Mouse (Mus musculus) lung, adult 18-20 months (tissue): Measurements from ENCODE around the gene Rdh16f1.

Experiments used
- DNase-seq, 2 experiments: peaks; one replicate each; pipeline ENCODE4 v3.0.0; 2022; ENCODE audit warnings: mixed read lengths in 2 of 2

Rdh16f1 gene

DNA sequence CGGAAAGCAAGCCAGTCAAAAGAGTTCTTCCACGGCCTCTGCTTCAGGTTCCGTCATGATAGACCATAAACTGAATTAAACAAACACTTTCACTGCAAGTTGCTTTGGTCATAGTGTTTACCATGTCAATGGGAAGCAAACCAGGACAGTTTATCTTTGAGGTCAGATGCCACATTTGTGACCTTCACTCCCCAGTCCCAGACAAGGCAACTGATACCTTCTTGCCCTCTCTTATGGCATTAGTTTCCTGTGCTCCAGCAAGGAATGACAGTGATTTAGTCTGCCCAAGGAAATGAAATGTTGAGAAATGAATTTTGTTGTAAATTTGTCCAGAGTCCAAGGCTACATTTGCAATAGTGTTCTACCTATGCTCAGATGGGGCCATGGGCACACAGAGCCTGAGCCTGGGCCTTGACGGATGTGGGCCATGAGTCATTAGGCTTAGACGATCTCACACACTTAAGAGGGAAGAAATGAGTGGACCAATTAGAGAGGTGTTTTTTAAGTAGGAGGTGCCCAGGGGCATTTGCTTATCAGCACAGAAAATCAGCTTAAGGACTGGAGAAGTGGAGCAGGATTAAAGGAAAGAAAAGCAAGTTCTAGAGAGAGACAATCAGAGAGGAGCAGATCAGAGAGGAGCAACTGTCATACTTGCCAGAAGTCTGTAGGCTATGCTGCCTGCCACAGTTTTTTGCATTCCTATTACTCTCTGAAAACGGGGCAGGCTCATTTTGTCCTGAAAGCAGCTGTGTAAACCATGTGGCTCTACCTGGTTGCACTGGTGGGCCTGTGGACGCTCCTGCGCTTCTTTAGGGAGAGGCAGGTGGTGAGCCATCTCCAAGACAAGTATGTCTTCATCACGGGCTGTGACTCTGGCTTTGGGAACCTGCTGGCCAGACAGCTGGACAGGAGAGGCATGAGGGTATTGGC, at the start of gene Rdh16f1, which contains the start of gene Rdh1:
Gene Rdh16f1 (plus strand): TSS at position 607 of the 930 bp plus-strand sequence.
Gene Rdh1 (plus strand): TSS at position 541 of the 930 bp plus-strand sequence.
- DNase-seq: no peak

DNA sequence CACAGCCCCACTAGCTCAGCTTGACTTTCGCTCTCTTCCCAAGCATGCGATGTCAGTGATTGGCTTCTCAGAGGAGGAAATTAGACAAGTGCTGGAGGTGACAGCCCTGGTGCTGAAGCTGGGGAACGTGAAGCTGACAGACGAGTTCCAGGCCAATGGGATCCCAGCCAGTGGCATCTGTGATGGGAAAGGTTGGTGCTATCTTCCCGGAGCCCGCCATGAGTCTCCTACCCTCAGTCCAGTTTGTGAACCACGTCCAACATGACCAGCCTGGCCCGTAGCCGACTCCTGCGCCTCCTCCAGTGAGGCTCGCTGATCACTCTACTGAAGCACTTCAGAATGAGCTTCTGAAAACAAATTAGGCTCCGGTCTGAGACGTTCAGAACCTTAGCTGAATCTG, 49.3 kb upstream of the Rdh16f1 start:
- DNase-seq: no peak

- DNase-seq: no peak
Observed at GRCm38 (mm10) chr10:127712736-127713135, 46.9 kb upstream of the Rdh16f1 start.

DNA sequence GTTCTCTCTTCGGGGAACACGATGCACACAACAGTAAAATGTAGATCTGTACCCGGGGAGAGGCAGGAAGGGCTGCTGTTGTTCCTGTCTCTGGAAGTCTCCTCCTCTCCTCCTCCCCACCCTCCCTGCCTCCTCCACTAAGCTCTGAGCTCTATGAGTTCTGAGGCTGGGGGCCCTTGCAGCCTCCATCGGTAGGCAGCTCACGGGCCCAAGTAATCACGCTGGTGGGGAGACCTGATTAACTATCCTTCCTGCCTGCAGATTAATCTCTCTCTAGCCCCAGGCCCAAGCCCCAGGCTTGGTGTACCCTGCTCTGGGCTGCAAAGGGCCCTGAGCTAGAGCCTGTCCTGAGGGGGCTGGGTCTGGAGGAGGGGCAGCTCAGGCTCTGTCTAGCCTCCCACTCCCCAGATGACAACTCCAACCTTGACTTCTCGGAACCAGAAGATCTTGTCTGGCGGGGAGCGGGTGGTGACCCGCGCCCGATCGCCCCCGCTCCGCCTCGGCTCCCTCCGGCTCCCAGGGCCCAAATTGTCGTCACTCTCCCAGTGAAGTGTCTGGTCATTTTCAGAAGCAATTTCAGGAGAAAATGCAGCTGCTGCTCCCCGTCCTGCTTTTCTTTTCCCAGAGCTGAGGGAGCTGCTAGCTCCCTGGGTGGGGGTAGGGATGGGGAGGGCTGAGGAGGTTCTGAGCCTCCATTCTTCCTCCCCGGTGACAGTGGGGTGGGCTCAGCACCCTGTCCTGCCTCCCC, 37.7 kb upstream of the Rdh16f1 start:
- no peak for DNase-seq

DNA sequence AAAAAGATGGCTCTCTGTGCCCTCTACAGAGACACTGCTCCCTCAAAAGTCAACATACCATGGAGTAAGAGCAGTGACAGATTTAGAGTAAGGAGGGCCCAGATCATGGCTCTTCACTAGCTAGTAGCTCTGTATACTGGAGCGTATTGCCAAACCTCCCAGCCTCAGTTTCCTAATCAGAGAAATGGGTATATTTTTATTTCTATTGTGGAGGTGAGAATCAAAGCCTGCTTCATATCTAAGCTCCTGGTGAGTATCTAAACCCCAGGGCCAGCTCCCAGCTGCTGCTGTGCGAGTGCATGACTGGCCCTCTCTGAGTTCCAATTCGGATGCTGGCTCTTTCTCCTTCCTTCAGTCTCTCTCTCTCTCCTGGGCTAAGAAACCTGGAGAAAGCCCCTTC, 35.4 kb upstream of the Rdh16f1 start, which contains the start of gene Tac2:
Gene Tac2 (plus strand): TSS at position 301 of the 400 bp plus-strand sequence.
- DNase-seq: no peak

DNA sequence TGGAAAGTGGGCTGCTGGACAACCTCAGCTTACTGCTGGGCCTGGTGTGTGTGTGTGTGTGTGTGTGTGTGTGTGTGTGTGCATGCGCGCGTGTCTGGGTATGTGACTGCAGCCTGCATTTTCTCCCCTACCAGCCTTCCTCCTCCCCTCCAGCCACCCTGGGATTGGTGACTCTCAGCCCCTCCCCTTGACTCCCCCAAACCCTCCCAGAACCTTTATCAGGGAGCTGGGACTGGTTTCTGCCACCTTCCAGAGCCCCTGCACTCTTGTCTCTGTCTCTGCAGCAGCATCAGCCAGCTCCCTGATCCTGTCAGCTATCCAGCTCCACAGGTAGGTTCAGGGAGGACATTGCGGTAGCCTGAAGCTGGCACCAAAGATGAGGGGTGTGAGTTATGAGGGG, 34.5 kb upstream of the Rdh16f1 start:
- DNase-seq: no peak

GRCm38 (mm10) chr10:127728437-127728836, 31.1 kb upstream of the Rdh16f1 start:
- no peak for DNase-seq

DNA sequence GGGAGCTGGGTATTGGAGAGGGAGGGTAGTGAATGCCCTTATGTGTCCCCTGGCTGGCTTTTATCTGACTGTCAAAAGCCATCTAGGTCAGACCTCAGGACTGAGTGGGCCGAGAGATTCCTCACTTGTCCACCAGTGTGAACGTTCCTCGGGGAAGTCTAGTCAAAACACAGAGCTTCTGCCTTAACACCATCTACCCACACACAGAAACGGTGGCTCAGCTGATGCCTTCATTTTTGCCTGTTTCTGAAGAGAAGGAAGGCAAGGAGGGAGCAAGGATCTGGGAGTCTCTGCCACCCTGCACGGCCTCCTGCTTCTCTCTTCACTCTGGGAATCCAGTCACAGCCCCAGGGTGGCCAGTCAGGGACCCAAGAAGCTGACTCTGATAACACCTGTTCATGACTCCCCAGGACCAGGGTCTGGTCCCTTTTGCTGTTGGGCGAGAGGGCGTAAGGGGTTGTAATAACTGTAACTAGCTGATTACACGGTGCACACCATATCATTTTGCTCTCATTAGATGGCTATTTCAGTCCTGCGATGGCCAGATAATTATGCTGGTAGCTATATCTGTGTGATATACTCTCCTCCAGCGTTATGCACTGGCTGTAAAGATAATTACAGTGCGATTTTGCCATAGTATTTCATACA, 29.2 kb upstream of the Rdh16f1 start:
- no peak for DNase-seq

DNA sequence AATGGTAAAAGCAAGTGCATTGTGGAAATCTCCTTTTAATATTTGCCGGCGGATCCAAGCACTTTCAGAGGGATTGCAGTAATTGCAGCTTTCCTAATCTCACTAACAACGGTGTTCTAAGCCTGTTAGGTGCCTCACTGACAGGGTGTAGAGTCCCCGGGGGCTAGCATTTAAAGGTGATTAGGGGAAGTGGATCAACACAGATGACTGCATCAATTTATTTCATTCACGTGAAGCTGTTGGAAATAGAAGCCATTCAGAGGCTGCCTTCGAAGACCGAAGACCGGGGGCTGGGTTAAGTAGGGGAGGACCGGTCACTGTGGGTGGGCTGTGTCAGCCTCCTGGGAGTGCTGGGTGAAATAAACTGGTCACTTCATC, 28.7 kb upstream of the Rdh16f1 start:
- DNase-seq: no peak

- no peak for DNase-seq
Observed at GRCm38 (mm10) chr10:127731397-127731796, 28.2 kb upstream of the Rdh16f1 start.

DNA sequence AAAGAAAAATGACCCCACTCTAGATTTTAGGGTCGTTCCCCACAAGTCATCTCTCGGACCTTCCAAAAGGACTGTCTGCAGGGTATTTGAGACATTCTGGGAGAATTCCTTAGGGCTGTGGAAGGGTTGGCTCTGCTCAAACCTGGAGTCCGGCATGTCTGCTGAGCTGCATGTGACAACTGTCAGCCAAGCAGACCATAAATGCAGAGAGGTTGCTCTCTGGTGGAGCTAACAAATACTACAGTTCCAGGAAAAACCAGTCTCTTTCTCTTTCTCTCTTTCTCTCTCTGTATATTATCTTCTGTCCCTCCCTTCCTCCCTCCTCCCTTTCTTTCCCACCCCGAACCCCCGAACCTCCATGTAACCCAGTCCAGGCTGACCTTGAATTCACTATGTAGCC, 25.2 kb upstream of the Rdh16f1 start:
- DNase-seq: no peak

GRCm38 (mm10) chr10:127736266-127736665, 23.3 kb upstream of the Rdh16f1 start:
- no peak for DNase-seq

- DNase-seq: peak; percentile 48 to 56
Observed at GRCm38 (mm10) chr10:127736916-127737315, 22.7 kb upstream of the Rdh16f1 start.

DNA sequence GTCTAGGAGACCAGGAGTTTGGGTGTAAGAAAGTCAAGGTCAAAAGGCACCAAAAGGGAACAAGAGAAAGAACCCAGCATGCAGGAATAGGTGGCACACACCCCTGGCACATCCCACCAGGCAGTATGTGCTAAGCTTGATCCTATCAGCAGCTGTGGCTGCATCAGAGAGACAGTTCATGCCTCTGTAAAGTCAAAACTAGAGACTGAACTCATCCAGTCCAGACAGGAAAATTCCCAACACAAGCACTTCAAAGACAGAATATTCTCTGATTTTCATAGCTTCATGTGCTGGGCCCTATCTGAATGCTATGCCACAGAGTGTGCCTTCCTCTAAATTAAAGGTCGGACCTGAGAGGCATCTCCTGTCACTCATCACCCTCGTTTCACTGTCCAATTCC, 22.0 kb upstream of the Rdh16f1 start:
- no peak for DNase-seq

- DNase-seq: peak; percentile 20 to 46
Observed at GRCm38 (mm10) chr10:127738151-127738882, 21.3 kb upstream of the Rdh16f1 start.

- DNase-seq: peak; percentile 77 to 83
Observed at GRCm38 (mm10) chr10:127739083-127739660, 20.4 kb upstream of the Rdh16f1 start, which contains the start of gene Zbtb39. Gene Zbtb39, plus strand, starts transcription at chr10:127739538.

DNA sequence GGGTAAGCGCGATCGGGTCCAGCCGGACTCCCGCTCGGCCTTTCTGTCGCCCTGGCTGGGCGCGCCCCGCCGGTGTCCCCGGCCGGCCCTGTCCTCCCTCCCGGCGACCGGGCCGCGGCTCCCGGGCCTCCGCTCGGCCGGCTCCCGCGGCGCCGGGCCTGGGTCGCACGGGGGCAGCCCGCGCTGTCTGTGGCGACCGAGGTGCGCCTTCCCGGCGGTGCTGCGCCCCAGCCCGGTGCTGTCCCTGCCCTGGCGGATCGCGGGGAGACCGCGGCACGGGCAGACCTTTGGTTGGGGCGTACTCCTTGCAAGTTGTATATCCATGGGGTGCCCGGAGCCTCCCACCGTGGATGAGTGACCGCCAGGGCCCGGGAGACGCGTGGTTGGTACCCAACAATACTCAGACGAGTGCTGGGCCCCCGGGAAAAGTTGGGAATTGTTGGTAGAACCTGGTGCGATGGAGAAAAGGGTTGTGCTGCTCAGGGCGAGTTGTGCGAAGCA, 19.9 kb upstream of the Rdh16f1 start:
- DNase-seq: peak; percentile 23 to 35

GRCm38 (mm10) chr10:127744661-127745060, 14.9 kb upstream of the Rdh16f1 start:
- DNase-seq: peak; percentile 32 to 56

DNA sequence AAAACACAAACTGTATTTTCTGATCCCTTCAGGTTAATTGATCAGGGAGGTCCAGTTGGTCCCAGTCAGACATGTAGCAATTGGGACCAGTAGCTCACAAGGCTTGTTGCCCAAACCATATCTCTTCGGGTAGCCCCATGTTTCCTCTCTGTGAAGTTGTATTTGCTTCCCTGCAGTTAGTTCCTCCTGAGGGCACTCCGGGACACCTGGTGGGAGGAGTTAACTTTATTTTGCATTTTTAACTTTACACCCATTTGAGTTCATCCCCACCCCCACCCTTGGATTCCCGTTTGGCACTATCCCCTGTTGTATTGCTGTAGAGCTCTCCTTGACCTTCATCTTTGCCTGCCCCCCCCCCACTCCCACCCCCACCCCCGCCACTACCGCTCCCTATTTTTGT, 13.7 kb upstream of the Rdh16f1 start:
- no peak for DNase-seq

- no peak for DNase-seq
Observed at GRCm38 (mm10) chr10:127747254-127747653, 12.3 kb upstream of the Rdh16f1 start.

DNA sequence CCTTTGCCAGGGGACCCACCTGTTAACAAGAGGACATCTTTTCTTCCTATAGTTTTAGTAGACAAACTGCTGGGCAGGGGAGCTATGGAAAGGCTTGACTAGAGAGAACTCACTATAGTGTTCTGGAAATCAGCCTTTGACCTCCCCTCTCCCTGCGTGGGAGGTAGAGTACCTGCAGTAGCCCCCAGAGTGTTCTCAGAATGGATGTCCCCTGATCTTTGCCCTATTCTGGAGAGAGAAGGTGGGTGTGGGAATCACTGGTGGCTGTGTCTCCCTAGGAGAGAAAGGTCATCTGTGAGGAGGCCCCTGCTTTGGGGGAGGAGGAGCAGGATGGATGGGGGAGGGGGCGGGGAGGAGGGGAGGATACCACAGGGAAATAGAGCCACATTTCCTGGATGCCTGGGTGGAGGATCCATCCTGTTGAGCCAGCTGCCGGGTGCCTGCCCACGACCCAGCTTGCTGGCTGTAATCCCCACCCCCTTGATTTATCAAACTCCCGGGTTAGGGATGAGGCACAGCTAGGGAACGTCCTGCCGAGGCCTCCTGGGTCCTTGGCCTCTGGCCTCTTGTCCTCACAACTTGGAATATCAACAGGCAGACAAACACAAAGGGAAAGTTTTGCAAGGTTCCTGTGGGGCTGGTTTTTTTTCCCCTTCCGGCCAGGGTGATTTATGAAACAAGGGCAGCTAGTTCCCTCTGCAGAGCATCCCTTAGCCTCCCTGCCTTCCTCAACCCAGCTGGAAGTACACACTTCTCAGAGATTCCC, 10.6 kb upstream of the Rdh16f1 start:
- peak; percentile 45 to 59 for DNase-seq
